Mouse (Mus musculus): ENCODE data around the gene Ankef1. TPM values are rescaled to one million over a fixed set of nuclear protein-coding genes. Genes with fewer than 3 reads are reported as not detected.

The Ankef1 gene
- polyA plus RNA-seq, 1 experiment from 2014 or later = 0.21 TPM

- H3K4me1 ChIP-seq = 0 out of 2 replicates have a peak, but pooled peaks cover 3% of the 10 kb centered on the region
- ATAC-seq (ENCODE audit: insufficient read depth, low FRiP score, low read depth) = no peak
- WGBS = 86% methylated on average over 5 of the region's 5 CpGs
These were observed 11.1 kb downstream of the Ankef1 start for GRCm38 (mm10) chr2:136512802-136513201.

GRCm38 (mm10) chr2:136513806-136514205 is 12.1 kb downstream of the Ankef1 start:
- no peak overlapping the region for H3K4me3 ChIP-seq (replicated peaks)
- ATAC-seq (ENCODE audit: insufficient read depth, low FRiP score, low read depth) = no peak
- H3K9me3 ChIP-seq = no peaks in the 10 kb centered on the region
- 0 out of 2 replicates have a peak, but pooled peaks cover 3% of the 10 kb centered on the region for H3K4me1 ChIP-seq
- H3K36me3 ChIP-seq = no peaks in the 10 kb centered on the region
- no peaks in the 10 kb centered on the region for H3K27me3 ChIP-seq (replicated peaks)
- H3K9ac ChIP-seq = no peak overlapping the region
- no peak overlapping the region for H3K4me2 ChIP-seq
- 49% methylated on average over 3 of the region's 3 CpGs for WGBS
- H3K27ac ChIP-seq = no peak overlapping the region

More at GRCm38 (mm10) chr2:136512802-136513201, 11.1 kb downstream of the Ankef1 start:
- Histone ChIP-seq H3K9ac (no peak overlapping the region), H3K9me3 (no peaks in the 10 kb centered on the region), H3K27ac (no peak overlapping the region), H3K4me2 (no peak overlapping the region), H3K27me3 (replicated peaks) (no peaks in the 10 kb centered on the region), H3K36me3 (no peaks in the 10 kb centered on the region), H3K4me3 (replicated peaks) (no peak overlapping the region)

- no peak for ATAC-seq (ENCODE audit: insufficient read depth, low FRiP score, low read depth)
- Histone ChIP-seq H3K27ac (no peak overlapping the region), H3K4me3 (replicated peaks) (no peak overlapping the region), H3K9me3 (no peaks in the 10 kb centered on the region), H3K9ac (no peak overlapping the region), H3K4me1 (0 out of 2 replicates have a peak, but pooled peaks cover 3% of the 10 kb centered on the region), H3K36me3 (no peaks in the 10 kb centered on the region), H3K27me3 (replicated peaks) (no peaks in the 10 kb centered on the region), H3K4me2 (no peak overlapping the region)
- WGBS = 68% methylated on average over 2 of the region's 2 CpGs
These were observed 13.8 kb downstream of the Ankef1 start for GRCm38 (mm10) chr2:136515501-136515900.

GRCm38 (mm10) chr2:136528937-136529336 is 27.2 kb downstream of the Ankef1 start:
- no peak overlapping the region for H3K9ac ChIP-seq
- H3K27ac ChIP-seq = no peak overlapping the region
- no peak overlapping the region for H3K4me2 ChIP-seq
- ATAC-seq (ENCODE audit: insufficient read depth, low FRiP score, low read depth) = no peak
- no peaks in the 10 kb centered on the region for H3K36me3 ChIP-seq
- H3K9me3 ChIP-seq = no peaks in the 10 kb centered on the region
- 82% methylated on average over 7 of the region's 7 CpGs for WGBS
- H3K4me1 ChIP-seq = no peaks in the 10 kb centered on the region
- no peak overlapping the region for H3K4me3 ChIP-seq (replicated peaks)
- no peaks in the 10 kb centered on the region for H3K27me3 ChIP-seq (replicated peaks)

- H3K9me3 ChIP-seq = no peaks in the 10 kb centered on the region
- no peak overlapping the region for H3K9ac ChIP-seq
- peak; percentile 95 for ATAC-seq (ENCODE audit: insufficient read depth, low FRiP score, low read depth)
- H3K36me3 ChIP-seq = no peaks in the 10 kb centered on the region
- H3K4me1 ChIP-seq = no peaks in the 10 kb centered on the region
- 0% methylated on average over 23 of the region's 23 CpGs for whole genome bisulfite sequencing
- no peak overlapping the region for H3K27ac ChIP-seq
- H3K27me3 ChIP-seq (replicated peaks) = no peaks in the 10 kb centered on the region
- H3K4me3 ChIP-seq (replicated peaks) = peak overlapping the region; percentile 54
- peak overlapping the region; percentile 75 for H3K4me2 ChIP-seq
These were observed 30.3 kb downstream of the Ankef1 start for GRCm38 (mm10) chr2:136532033-136532432.

GRCm38 (mm10) chr2:136558020-136558419 is 56.3 kb downstream of the Ankef1 start:
- Histone ChIP-seq H3K9me3 (no peaks in the 10 kb centered on the region), H3K4me2 (no peak overlapping the region), H3K36me3 (no peaks in the 10 kb centered on the region), H3K27me3 (replicated peaks) (no peaks in the 10 kb centered on the region), H3K27ac (no peak overlapping the region), H3K9ac (no peak overlapping the region), H3K4me1 (no peaks in the 10 kb centered on the region), H3K4me3 (replicated peaks) (no peak overlapping the region)
- ATAC-seq (ENCODE audit: insufficient read depth, low FRiP score, low read depth) = no peak
- 65% methylated on average over 5 of the region's 5 CpGs for WGBS

GRCm38 (mm10) chr2:136562336-136562735 is 60.6 kb downstream of the Ankef1 start:
- Histone ChIP-seq H3K36me3 (no peaks in the 10 kb centered on the region), H3K27ac (no peak overlapping the region), H3K4me1 (no peaks in the 10 kb centered on the region), H3K9ac (no peak overlapping the region), H3K4me2 (no peak overlapping the region), H3K4me3 (replicated peaks) (no peak overlapping the region), H3K27me3 (replicated peaks) (no peaks in the 10 kb centered on the region), H3K9me3 (no peaks in the 10 kb centered on the region)
- no peak for ATAC-seq (ENCODE audit: insufficient read depth, low FRiP score, low read depth)
- 72% methylated on average over 1 of the region's 1 CpGs for WGBS

- 61% methylated on average over 2 of the region's 2 CpGs for WGBS
- Histone ChIP-seq H3K9ac (no peak overlapping the region), H3K36me3 (no peaks in the 10 kb centered on the region), H3K9me3 (no peaks in the 10 kb centered on the region), H3K4me2 (no peak overlapping the region), H3K4me3 (replicated peaks) (no peak overlapping the region), H3K4me1 (no peaks in the 10 kb centered on the region), H3K27me3 (replicated peaks) (no peaks in the 10 kb centered on the region), H3K27ac (no peak overlapping the region)
- ATAC-seq (ENCODE audit: insufficient read depth, low FRiP score, low read depth) = no peak
These were observed 69.1 kb downstream of the Ankef1 start for GRCm38 (mm10) chr2:136570856-136571255.

GRCm38 (mm10) chr2:136582762-136583161 is 81.1 kb downstream of the Ankef1 start:
- ATAC-seq (ENCODE audit: insufficient read depth, low FRiP score, low read depth) = no peak
- no peak overlapping the region for H3K4me2 ChIP-seq
- H3K4me1 ChIP-seq = no peaks in the 10 kb centered on the region
- H3K27ac ChIP-seq = no peak overlapping the region
- no peaks in the 10 kb centered on the region for H3K27me3 ChIP-seq (replicated peaks)
- 63% methylated on average over 2 of the region's 2 CpGs for WGBS
- no peaks in the 10 kb centered on the region for H3K9me3 ChIP-seq
- H3K4me3 ChIP-seq (replicated peaks) = no peak overlapping the region
- H3K36me3 ChIP-seq = no peaks in the 10 kb centered on the region
- H3K9ac ChIP-seq = no peak overlapping the region

GRCm38 (mm10) chr2:136588811-136589210 is 87.1 kb downstream of the Ankef1 start:
- H3K4me3 ChIP-seq (replicated peaks) = no peak overlapping the region
- no peak overlapping the region for H3K9ac ChIP-seq
- no peak overlapping the region for H3K27ac ChIP-seq
- WGBS = 34% methylated on average over 2 of the region's 2 CpGs
- H3K4me1 ChIP-seq = no peaks in the 10 kb centered on the region
- no peak overlapping the region for H3K4me2 ChIP-seq
- no peaks in the 10 kb centered on the region for H3K27me3 ChIP-seq (replicated peaks)
- ATAC-seq (ENCODE audit: insufficient read depth, low FRiP score, low read depth) = no peak
- H3K36me3 ChIP-seq = no peaks in the 10 kb centered on the region
- H3K9me3 ChIP-seq = no peaks in the 10 kb centered on the region

GRCm38 (mm10) chr2:136596451-136596850 is 94.7 kb downstream of the Ankef1 start:
- Histone ChIP-seq H3K4me1 (no peaks in the 10 kb centered on the region), H3K9ac (no peak overlapping the region), H3K4me2 (no peak overlapping the region), H3K36me3 (no peaks in the 10 kb centered on the region), H3K4me3 (replicated peaks) (no peak overlapping the region), H3K27ac (no peak overlapping the region), H3K27me3 (replicated peaks) (no peaks in the 10 kb centered on the region), H3K9me3 (no peaks in the 10 kb centered on the region)
- ATAC-seq (ENCODE audit: insufficient read depth, low FRiP score, low read depth) = no peak
- WGBS = 26% methylated on average over 3 of the region's 3 CpGs

- 84% methylated on average over 6 of the region's 6 CpGs for WGBS
- H3K9ac ChIP-seq = no peak overlapping the region
- H3K4me3 ChIP-seq (replicated peaks) = no peak overlapping the region
- ATAC-seq (ENCODE audit: insufficient read depth, low FRiP score, low read depth) = no peak
- H3K4me2 ChIP-seq = no peak overlapping the region
- no peaks in the 10 kb centered on the region for H3K27me3 ChIP-seq (replicated peaks)
- no peak overlapping the region for H3K27ac ChIP-seq
- H3K4me1 ChIP-seq = no peaks in the 10 kb centered on the region
- no peaks in the 10 kb centered on the region for H3K36me3 ChIP-seq
- no peaks in the 10 kb centered on the region for H3K9me3 ChIP-seq
These were observed 97.0 kb downstream of the Ankef1 start for GRCm38 (mm10) chr2:136598743-136599142.

- ATAC-seq (ENCODE audit: insufficient read depth, low FRiP score, low read depth) = no peak
- Histone ChIP-seq H3K27ac (no peak overlapping the region), H3K9ac (no peak overlapping the region), H3K27me3 (replicated peaks) (no peaks in the 10 kb centered on the region), H3K36me3 (no peaks in the 10 kb centered on the region), H3K4me2 (no peak overlapping the region), H3K9me3 (no peaks in the 10 kb centered on the region), H3K4me1 (no peaks in the 10 kb centered on the region), H3K4me3 (replicated peaks) (no peak overlapping the region)
- 63% methylated on average over 5 of the region's 5 CpGs for WGBS
These were observed 99.0 kb downstream of the Ankef1 start for GRCm38 (mm10) chr2:136600651-136601170.

Data from stomach, embryonic 15.5 days (tissue).